Mouse (Mus musculus): ENCODE measurements around the gene Cpne1.

- TF ChIP-seq CTCF (conservative IDR thresholded peaks at IDR 0.05; ENCODE audit: insufficient read depth, insufficient read length, low read depth, low read length) (no peak), POLR2A (IDR thresholded peaks at IDR 0.05; ENCODE audit: low read depth, low read length) (no peak)
Measured at GRCm38 (mm10) chr2:156146272-156146989, 34.7 kb upstream of the Cpne1 start.

Measured in kidney, adult 2 months (tissue).